Mouse (Mus musculus) olfactory bulb, adult 2 months (tissue): ENCODE results near the gene Apod.

Experiments
- CTCF ChIP-seq: fragments of 200-500 bp; IDR thresholded peaks from 2 replicates; pipeline ENCODE4 v1.5.1; 2012; ENCODE audit warnings: low read depth, mild to moderate bottlenecking, low read length, moderate library complexity; ENCODE audit not compliant: insufficient read depth
- POLR2A ChIP-seq: fragments of 200-500 bp; IDR thresholded peaks from 2 replicates; pipeline ENCODE4 v1.6.1; 2012; ENCODE audit warnings: mild to moderate bottlenecking, low read depth, low read length, moderate library complexity; ENCODE audit not compliant: insufficient read depth

GRCm38 (mm10) chr16:31276539-31276938 is 38.1 kb downstream of the Apod start:
- TF ChIP-seq CTCF (no peak), POLR2A (no peak)
